Mouse (Mus musculus) embryonic facial prominence, embryonic 11.5 days (tissue): Measurements from ENCODE around the gene Cdca7l. TPM values are rescaled to one million over a fixed set of nuclear protein-coding genes. Genes with fewer than 3 reads are reported as not detected.

ENCODE experiments used
- ATAC-seq: fragments of 200-750 bp; cut with Nextera tagmentation; replicated peaks from 2 replicates; pipeline ENCODE4 v1.8.0; 2017; ENCODE audit warnings: low read depth; ENCODE audit not compliant: insufficient number of reproducible peaks, low FRiP score, low TSS enrichment
- DNase-seq: peaks from one replicate; pipeline ENCODE4 v3.0.0-alpha.2; 2015; ENCODE audit warnings: low spot score
- H3K27ac ChIP-seq: fragments of 300-500 bp; sonication (generic); replicated peaks from 2 replicates; pipeline ENCODE4 v1.5.1; 2014; ENCODE audit warnings: mild to moderate bottlenecking, low read depth, low read length, control low read depth
- H3K27me3 ChIP-seq: fragments of 300-500 bp; sonication (generic); 2 replicates; pipeline ENCODE4 v1.6.1; 2014; ENCODE audit warnings: mild to moderate bottlenecking, low read length, moderate library complexity, mixed read lengths; ENCODE audit not compliant: control insufficient read depth, insufficient read depth
- H3K36me3 ChIP-seq: fragments of 300-500 bp; sonication (generic); replicated peaks from 2 replicates; pipeline ENCODE4 v1.6.1; 2014; ENCODE audit warnings: low read depth, mild to moderate bottlenecking, low read length, moderate library complexity, mixed read lengths; ENCODE audit not compliant: control insufficient read depth, insufficient read depth
- H3K4me1 ChIP-seq: fragments of 300-500 bp; sonication (generic); 2 replicates; pipeline ENCODE4 v1.6.1; 2014; ENCODE audit warnings: low read length, mixed read lengths; ENCODE audit not compliant: control insufficient read depth, insufficient read depth
- H3K4me2 ChIP-seq: fragments of 300-500 bp; sonication (generic); 2 replicates; pipeline ENCODE4 v1.6.1; 2014; ENCODE audit warnings: low read depth, mild to moderate bottlenecking, control low read depth, low read length, moderate library complexity
- H3K4me3 ChIP-seq: fragments of 300-500 bp; sonication (generic); 2 replicates; pipeline ENCODE4 v1.5.1; 2014; ENCODE audit warnings: low read depth, low read length, control low read depth
- H3K9ac ChIP-seq: fragments of 300-500 bp; sonication (generic); replicated peaks from 2 replicates; pipeline ENCODE4 v1.6.1; 2014; ENCODE audit warnings: mild to moderate bottlenecking, control low read depth, low read length
- H3K9me3 ChIP-seq: fragments of 300-500 bp; sonication (generic); replicated peaks from 2 replicates; pipeline ENCODE4 v1.6.1; 2016; ENCODE audit warnings: mild to moderate bottlenecking, low read length, inconsistent platforms, mixed read lengths; ENCODE audit not compliant: control insufficient read depth
- WGBS: fragments of 180-500 bp; shearing (Covaris S2); extraction: QIAGEN DNeasy Blood & Tissue Kit; methylation state at CpG from one replicate; pipeline ENCODE4 v1.1.7; 2014; 5-methylcytosine and 5-hydroxymethylcytosine counted together
- polyA plus RNA-seq: library from polyadenylated mRNA; unstranded; fragments of >200 nt; fragmentation: Nextera tagmentation; extraction: Ambion mirVana; gene quantifications from 2 replicates; pipeline ENCODE4 v1.2.1, GENCODE M21; 2014

Cdca7l gene
- polyA plus RNA-seq, 1 experiment from 2014 or later = 47.1 TPM

DNA sequence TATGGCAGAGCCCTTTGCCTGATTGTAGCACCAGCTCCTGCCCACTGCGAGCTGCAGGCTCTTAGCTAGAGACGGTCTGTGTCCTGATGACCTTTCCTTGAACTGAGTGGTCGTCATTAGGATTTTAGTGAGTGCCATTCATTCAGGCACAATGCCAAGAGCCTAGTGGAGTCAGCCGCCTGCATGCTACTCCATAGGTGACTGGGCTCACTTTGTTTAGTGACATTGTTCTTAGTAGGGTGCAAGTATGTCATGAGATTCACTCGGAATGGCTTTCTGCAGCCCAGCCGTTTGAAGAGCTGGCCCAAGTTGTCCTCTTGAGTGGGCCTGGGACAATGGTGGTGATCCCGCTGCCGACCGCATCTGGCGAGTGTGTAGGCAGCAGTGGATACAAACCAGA lies 46.4 kb downstream of the Cdca7l start:
- no peaks in the 10 kb centered on the region for H3K36me3 ChIP-seq
- H3K4me2 ChIP-seq = no peak overlapping the region
- no peak for DNase-seq
- no peaks in the 10 kb centered on the region for H3K27me3 ChIP-seq
- ATAC-seq = no peak
- no peak overlapping the region for H3K4me3 ChIP-seq
- no peak overlapping the region for H3K27ac ChIP-seq
- H3K4me1 ChIP-seq = no peaks in the 10 kb centered on the region
- no peak overlapping the region for H3K9ac ChIP-seq
- 56% methylated on average over 10 of the region's 10 CpGs for WGBS
- no peaks in the 10 kb centered on the region for H3K9me3 ChIP-seq

DNA sequence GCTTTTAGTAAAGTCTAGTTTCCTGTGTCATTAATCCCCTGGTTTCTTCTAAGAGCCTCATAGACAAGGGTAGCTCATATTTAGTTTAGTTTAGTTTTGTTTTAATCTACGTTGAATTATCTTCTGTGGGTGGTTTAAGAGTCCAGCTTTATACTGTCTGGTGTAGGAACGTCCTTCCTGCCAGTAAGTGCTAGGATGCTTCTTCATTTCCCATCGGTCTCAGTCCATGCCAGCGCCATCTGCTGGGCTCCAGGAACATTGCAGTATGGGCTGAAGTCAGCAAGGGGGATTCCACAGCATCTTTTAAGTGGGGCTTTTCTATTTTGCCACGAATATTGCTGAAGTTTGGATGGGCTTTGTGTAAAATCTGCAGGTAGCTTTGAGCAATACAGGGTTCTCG lies 49.2 kb downstream of the Cdca7l start:
- ATAC-seq (no peak), DNase-seq (peak; percentile 69)
- Histone ChIP-seq H3K36me3 (no peaks in the 10 kb centered on the region), H3K27me3 (no peaks in the 10 kb centered on the region), H3K27ac (no peak overlapping the region), H3K4me2 (no peak overlapping the region), H3K9ac (no peak overlapping the region), H3K4me1 (no peaks in the 10 kb centered on the region), H3K4me3 (no peak overlapping the region), H3K9me3 (no peaks in the 10 kb centered on the region)
- 31% methylated on average over 6 of the region's 6 CpGs for WGBS

DNA sequence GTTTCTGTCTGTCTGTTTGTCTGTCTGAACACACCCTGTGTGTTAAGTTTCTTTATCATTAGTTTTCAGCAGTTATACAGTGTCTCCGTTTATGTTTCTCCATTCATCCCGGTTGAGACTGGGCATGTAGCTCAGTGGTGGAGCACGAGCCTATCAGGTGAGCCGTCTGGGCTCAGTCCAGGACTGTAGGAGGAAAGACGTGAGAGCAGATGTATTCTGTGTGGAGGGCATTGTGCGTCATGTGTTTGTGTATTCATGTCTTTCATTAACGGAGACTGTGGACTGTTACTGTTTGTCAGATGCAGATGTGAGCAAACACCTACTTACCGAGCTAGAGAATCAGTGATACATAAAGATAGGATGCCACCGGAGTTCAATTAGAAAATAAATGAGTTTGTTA lies 52.9 kb downstream of the Cdca7l start:
- H3K4me1 ChIP-seq = no peaks in the 10 kb centered on the region
- DNase-seq (no peak), ATAC-seq (no peak)
- no peaks in the 10 kb centered on the region for H3K9me3 ChIP-seq
- H3K36me3 ChIP-seq = no peaks in the 10 kb centered on the region
- WGBS = 76% methylated on average over 9 of the region's 9 CpGs
- no peaks in the 10 kb centered on the region for H3K27me3 ChIP-seq
- no peak overlapping the region for H3K4me2 ChIP-seq
- H3K27ac ChIP-seq = no peak overlapping the region
- H3K4me3 ChIP-seq = no peak overlapping the region
- no peak overlapping the region for H3K9ac ChIP-seq

DNA sequence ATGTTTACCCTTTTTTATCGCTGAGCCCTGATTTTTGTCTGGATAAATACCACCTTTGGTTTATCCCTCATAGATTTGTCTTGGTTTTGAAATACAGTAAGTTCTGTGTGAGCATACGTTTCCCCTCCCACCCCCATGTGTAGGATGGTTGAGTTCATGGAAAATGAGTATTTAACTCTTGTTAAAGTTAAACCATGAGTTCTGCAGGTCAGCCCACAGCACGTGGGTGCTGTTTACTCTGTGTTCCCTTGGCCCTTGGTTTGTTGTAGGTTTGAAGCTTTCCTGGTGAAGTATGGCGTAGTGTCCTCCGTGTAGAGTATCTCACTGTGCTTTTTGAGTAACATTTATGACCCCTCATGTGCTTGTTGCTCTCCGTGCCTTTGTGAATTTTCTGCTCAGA lies 53.8 kb downstream of the Cdca7l start:
- no peak for DNase-seq
- no peak for ATAC-seq
- H3K36me3 ChIP-seq = no peaks in the 10 kb centered on the region
- H3K27ac ChIP-seq = no peak overlapping the region
- H3K27me3 ChIP-seq = no peaks in the 10 kb centered on the region
- H3K4me2 ChIP-seq = no peak overlapping the region
- no peaks in the 10 kb centered on the region for H3K9me3 ChIP-seq
- no peaks in the 10 kb centered on the region for H3K4me1 ChIP-seq
- 92% methylated on average over 6 of the region's 6 CpGs for WGBS
- H3K4me3 ChIP-seq = no peak overlapping the region
- no peak overlapping the region for H3K9ac ChIP-seq

DNA sequence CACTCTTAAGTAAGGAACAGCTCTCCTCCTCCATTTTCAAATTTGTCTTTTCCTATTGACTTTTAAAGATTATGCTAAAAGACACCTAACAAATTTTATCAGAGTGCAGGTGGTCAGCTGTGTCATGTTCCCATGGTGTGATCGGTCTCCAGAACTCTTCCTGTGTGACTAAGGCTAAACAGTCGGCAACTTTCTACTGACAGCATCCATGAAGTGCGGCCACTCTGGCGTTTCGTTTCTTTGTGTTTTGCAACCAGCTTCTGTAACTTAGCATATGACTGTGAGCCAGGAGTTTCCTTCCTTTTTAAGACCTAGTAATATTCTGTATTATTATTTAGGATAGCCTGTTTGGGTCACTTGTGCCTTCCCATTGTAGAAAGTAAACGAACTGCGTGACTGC lies 56.8 kb downstream of the Cdca7l start:
- ATAC-seq = no peak
- no peaks in the 10 kb centered on the region for H3K36me3 ChIP-seq
- no peak overlapping the region for H3K27ac ChIP-seq
- H3K27me3 ChIP-seq = no peaks in the 10 kb centered on the region
- no peaks in the 10 kb centered on the region for H3K9me3 ChIP-seq
- DNase-seq = no peak
- no peak overlapping the region for H3K4me3 ChIP-seq
- H3K9ac ChIP-seq = no peak overlapping the region
- H3K4me1 ChIP-seq = no peaks in the 10 kb centered on the region
- WGBS = 78% methylated on average over 7 of the region's 7 CpGs
- H3K4me2 ChIP-seq = no peak overlapping the region

DNA sequence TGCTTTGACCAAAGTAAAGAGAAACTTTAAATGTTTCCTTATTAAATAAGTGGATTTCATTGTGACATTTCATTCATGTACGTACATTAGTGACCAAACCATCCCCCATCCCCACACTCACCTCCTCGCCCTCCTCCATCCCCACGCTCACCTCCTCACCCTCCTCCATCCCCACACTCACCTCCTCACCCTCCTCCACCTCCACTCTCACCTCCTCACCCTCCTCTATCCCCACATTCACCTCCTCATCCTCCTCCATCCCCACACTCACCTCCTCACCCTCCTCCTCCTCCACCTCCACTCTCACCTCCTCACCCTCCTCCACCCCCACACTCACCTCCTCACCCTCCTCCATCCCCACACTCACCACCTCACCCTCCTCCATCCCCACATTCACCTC lies 57.2 kb downstream of the Cdca7l start:
- Histone ChIP-seq H3K27ac (no peak overlapping the region), H3K4me2 (no peak overlapping the region), H3K9me3 (no peaks in the 10 kb centered on the region), H3K36me3 (no peaks in the 10 kb centered on the region), H3K4me1 (no peaks in the 10 kb centered on the region), H3K27me3 (no peaks in the 10 kb centered on the region), H3K9ac (no peak overlapping the region), H3K4me3 (no peak overlapping the region)
- ATAC-seq (no peak), DNase-seq (no peak)
- 64% methylated on average over 3 of the region's 3 CpGs for WGBS

DNA sequence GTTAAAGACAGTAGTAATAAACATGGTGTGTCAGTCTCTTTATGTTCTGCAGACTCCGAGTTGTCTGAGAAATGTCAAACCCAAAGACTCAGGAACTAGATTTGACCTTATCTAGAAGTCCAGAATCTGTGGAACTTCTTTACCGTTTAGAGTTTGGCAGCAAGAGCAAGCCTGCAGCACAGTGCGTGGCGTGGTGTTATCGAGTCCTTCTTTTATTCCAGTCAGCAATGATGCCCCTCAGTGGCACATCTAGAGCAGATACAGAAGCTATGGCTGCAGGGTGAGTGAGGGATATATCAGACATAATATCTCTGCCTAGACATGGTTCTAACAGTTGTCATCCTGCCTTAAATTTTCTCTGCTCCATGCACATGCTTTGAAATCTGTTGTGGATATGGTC lies 58.6 kb downstream of the Cdca7l start:
- Histone ChIP-seq H3K4me2 (no peak overlapping the region), H3K4me1 (no peaks in the 10 kb centered on the region), H3K9ac (no peak overlapping the region), H3K27ac (no peak overlapping the region), H3K9me3 (no peaks in the 10 kb centered on the region), H3K36me3 (no peaks in the 10 kb centered on the region), H3K4me3 (no peak overlapping the region), H3K27me3 (no peaks in the 10 kb centered on the region)
- no peak for DNase-seq
- no peak for ATAC-seq
- 88% methylated on average over 5 of the region's 5 CpGs for WGBS

DNA sequence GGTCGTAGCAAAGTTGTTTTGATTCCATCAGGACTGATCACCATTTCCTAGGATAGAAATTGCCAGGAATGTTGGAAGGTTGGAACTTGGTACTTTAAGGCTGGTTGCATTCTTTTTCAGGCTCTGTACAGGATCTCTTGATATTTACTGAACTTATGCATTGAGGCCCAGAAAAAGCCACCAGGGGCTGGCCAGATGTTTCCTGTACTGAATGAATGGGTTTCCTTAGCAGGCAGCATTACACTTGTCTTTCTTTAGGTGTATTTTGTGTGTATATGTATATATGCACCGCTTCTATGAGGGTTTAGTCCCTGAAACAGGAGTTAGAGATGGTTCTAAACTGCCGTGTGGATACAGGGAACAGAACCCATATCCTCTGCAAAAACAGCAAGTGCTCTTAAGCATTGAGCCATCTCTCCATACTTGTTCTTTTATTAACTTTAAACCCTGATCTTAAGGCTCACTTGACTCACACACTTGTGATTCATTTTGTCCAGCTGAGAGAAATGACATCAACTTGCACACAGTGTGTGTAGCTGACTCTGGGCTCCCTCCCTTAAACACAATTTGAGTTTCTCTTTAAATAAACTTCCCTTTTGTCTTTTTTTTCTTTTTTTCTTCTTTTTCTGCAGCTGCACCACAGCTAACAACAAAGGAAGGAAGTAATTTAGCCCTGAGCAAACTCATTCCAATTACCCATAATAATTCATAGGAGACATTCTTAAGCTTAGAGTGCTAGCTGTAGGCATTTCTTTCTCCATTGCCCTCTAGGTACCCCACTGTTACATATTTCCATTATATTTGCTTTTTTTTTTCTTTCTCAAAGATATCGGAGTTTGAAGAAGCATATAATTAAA lies 63.8 kb downstream of the Cdca7l start:
- 91% methylated on average over 4 of the region's 4 CpGs for WGBS
- H3K27ac ChIP-seq = no peak overlapping the region
- no peak overlapping the region for H3K4me3 ChIP-seq
- H3K27me3 ChIP-seq = no peaks in the 10 kb centered on the region
- DNase-seq (no peak), ATAC-seq (no peak)
- no peak overlapping the region for H3K9ac ChIP-seq
- no peaks in the 10 kb centered on the region; the same call in none of the 2 replicates for H3K36me3 ChIP-seq
- H3K4me2 ChIP-seq = no peak overlapping the region
- H3K9me3 ChIP-seq = no peaks in the 10 kb centered on the region
- no peaks in the 10 kb centered on the region for H3K4me1 ChIP-seq
